Mouse (Mus musculus) cortical plate, adult 2 months (tissue): ENCODE measurements at regions not wholly inside any gene's neighbourhood (a gene's known extent, or its start where the extent isn't known, plus 50 kb on each side); places are given as distances from the start of the nearest gene placed in this dataset.

Source experiments
- H3K27ac ChIP-seq: fragments of 200-500 bp; 2 replicates; pipeline ENCODE4 v1.5.1; 2012; ENCODE audit warnings: low read length, control low read depth, inconsistent platforms; ENCODE audit not compliant: insufficient read depth
- H3K4me1 ChIP-seq: fragments of 200-500 bp; 2 replicates; pipeline ENCODE4 v1.6.1; 2011; ENCODE audit warnings: low read length; ENCODE audit not compliant: control insufficient read depth, insufficient read depth
- H3K4me3 ChIP-seq: fragments of 200-500 bp; 2 replicates; pipeline ENCODE4 v1.5.1; 2011; ENCODE audit warnings: mild to moderate bottlenecking, low read length, control low read depth; ENCODE audit not compliant: insufficient read depth
- CTCF ChIP-seq: fragments of 200-500 bp; IDR thresholded peaks from 2 replicates; pipeline ENCODE4 v1.5.1; 2011; ENCODE audit warnings: mild to moderate bottlenecking, control low read depth, low read length; ENCODE audit not compliant: insufficient read depth; ENCODE audit errors: extremely low read depth
- POLR2A ChIP-seq: fragments of 200-500 bp; IDR thresholded peaks from 2 replicates; pipeline ENCODE4 v1.6.1; 2011; ENCODE audit warnings: mild to moderate bottlenecking, low read length, control low read depth; ENCODE audit not compliant: insufficient read depth; ENCODE audit errors: extremely low read depth

DNA sequence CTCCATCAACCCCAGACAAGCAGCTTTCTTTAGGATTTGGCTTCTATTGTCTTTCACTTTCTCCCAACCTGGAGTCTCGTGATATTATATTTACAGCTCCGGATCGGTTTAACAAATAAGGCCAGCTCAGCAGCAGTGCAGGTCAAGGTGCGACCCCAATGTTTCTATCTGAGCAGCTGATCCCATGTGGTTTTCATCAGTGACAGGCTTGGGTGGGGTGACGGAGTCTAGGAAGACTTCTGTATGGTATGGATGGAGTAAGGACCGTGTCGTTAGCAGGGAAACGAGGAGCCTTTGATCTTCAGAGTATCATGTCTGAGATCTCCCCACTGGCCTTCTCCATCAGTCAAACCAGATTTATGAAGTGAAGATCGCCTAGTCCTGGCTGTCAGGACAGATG lies 217.4 kb upstream of the Runx1 start:
- Histone ChIP-seq H3K4me3 (no peak overlapping the region), H3K4me1 (no peaks in the 10 kb centered on the region), H3K27ac (no peak overlapping the region)
- TF ChIP-seq CTCF (no peak), POLR2A (no peak)

GRCm38 (mm10) chr16:93042941-93043340 lies 217.0 kb upstream of the Runx1 start:
- Histone ChIP-seq H3K27ac (no peak overlapping the region), H3K4me1 (no peaks in the 10 kb centered on the region), H3K4me3 (no peak overlapping the region)
- no peak for TF ChIP-seq CTCF
- TF ChIP-seq POLR2A = no peak

DNA sequence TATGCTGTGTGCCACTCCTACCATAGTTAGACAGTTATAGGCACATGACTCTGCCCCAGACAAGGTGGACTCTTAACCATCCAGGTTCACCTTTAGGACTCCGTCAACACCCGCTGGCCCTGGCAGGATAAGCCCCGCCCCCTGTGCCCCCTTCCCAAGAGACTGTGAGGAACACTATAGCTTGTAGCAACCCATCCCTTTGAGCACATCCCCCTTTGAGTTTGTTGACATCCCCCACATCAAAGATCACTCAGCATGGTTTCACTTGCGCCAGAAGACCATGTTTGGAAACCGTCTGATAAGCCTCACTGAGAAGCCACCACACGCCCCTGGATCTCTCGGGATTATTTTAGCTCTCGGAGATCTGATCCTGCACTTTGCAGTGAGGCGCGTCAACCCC lies 216.5 kb upstream of the Runx1 start:
- TF ChIP-seq CTCF = no peak
- TF ChIP-seq POLR2A = no peak
- no peaks in the 10 kb centered on the region for H3K4me1 ChIP-seq
- H3K27ac ChIP-seq = no peak overlapping the region
- H3K4me3 ChIP-seq = no peak overlapping the region

GRCm38 (mm10) chr16:93041887-93042286 lies 215.9 kb upstream of the Runx1 start:
- Histone ChIP-seq H3K27ac (no peak overlapping the region), H3K4me3 (no peak overlapping the region), H3K4me1 (no peaks in the 10 kb centered on the region)
- TF ChIP-seq CTCF (no peak), POLR2A (no peak)

DNA sequence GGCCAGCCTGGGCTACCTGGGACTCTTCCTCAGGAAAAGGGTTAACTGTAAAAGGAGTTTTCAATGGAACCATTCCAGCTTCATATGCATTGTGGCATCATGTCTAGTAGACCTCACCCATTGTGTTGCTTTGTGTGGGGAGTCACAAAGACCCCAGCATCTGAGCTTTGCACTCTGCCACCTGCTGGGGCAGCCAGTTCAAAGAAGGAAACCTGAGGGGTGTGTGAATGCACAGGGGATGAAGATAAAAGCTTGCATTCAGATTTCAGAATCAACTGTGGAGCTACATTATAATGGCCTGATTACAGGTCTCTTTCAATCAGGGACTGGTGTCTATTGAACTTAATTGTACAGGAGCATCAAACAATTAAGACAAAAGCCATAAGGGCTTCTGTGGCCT lies 215.4 kb upstream of the Runx1 start:
- Histone ChIP-seq H3K27ac (no peak overlapping the region), H3K4me1 (no peaks in the 10 kb centered on the region), H3K4me3 (no peak overlapping the region)
- TF ChIP-seq CTCF = no peak
- no peak for TF ChIP-seq POLR2A

- Histone ChIP-seq H3K4me3 (no peak overlapping the region), H3K27ac (no peak overlapping the region), H3K4me1 (no peaks in the 10 kb centered on the region; the same call in 1 of the 2 replicates)
- TF ChIP-seq CTCF (no peak), POLR2A (no peak)
These were observed 209.7 kb upstream of the Runx1 start for GRCm38 (mm10) chr16:93035626-93036025.

GRCm38 (mm10) chr16:93033943-93034342 lies 208.0 kb upstream of the Runx1 start:
- H3K27ac ChIP-seq = 0 out of 2 replicates have a peak overlapping the region, but pooled peaks have one; percentile 29
- H3K4me1 ChIP-seq = no peaks in the 10 kb centered on the region; the same call in 1 of the 2 replicates
- H3K4me3 ChIP-seq = no peak overlapping the region
- TF ChIP-seq POLR2A (no peak), CTCF (no peak)

- Histone ChIP-seq H3K4me1 (no peaks in the 10 kb centered on the region; the same call in 1 of the 2 replicates), H3K27ac (peak overlapping the region; percentile 8; the same call in 1 of the 2 replicates), H3K4me3 (no peak overlapping the region)
- TF ChIP-seq CTCF = no peak
- TF ChIP-seq POLR2A = no peak
These were observed 205.7 kb upstream of the Runx1 start for GRCm38 (mm10) chr16:93031624-93032023.

GRCm38 (mm10) chr16:93028640-93029039 lies 202.7 kb upstream of the Runx1 start:
- TF ChIP-seq CTCF (no peak), POLR2A (no peak)
- H3K4me1 ChIP-seq = no peaks in the 10 kb centered on the region; the same call in 1 of the 2 replicates

DNA sequence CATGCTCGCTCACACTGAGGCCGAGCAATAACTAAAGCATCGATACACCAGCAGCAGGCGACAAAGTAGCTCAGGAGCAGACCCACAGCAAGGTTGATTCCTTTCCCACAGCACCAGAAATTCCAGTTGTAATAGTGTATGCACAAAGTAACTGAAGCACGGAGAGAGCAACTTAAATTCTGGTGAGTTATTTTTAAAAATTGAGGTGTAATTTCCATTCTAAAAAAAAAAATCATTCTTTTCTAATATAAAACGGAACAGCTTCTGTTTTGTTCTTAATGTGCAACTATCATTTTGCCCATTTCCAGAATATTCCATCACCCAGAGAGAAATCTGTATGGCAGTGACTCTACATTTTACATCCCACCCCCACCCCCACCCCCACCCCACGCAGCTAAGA lies 202.1 kb upstream of the Runx1 start:
- no peak overlapping the region for H3K27ac ChIP-seq
- H3K4me1 ChIP-seq = no peaks in the 10 kb centered on the region; the same call in 1 of the 2 replicates
- TF ChIP-seq CTCF (no peak), POLR2A (no peak)
- no peak overlapping the region for H3K4me3 ChIP-seq

More at GRCm38 (mm10) chr16:93028640-93029039, 202.7 kb upstream of the Runx1 start:
- no peak overlapping the region for H3K4me3 ChIP-seq
- no peak overlapping the region for H3K27ac ChIP-seq

DNA sequence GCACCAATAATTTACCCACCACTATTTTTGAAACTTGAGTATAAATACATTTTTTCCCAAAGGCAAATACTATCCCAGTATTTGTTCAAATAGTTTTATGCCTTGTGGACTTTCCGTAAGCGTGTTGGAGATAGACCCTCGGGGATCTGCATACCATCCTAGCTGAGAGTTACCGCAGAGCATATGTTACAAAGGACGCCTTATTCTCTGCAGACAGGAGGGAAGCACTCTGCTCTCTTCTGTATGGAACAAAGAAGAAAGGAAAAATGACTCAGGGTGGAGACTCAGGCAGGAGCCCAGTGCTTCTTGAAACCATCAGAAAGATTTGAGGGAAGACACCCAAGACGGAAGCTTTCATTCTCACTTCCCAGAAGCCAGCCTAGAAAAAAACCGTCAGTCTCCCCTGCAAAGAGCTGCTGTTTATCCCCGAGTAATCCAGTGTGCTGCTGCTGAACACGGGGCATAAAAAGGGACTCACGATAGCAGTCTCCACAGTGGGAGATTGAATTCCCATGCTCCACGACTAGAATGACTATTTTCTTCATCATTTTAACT lies 200.2 kb upstream of the Runx1 start:
- Histone ChIP-seq H3K4me1 (no peaks in the 10 kb centered on the region), H3K27ac (no peak overlapping the region), H3K4me3 (no peak overlapping the region)
- TF ChIP-seq CTCF (no peak), POLR2A (no peak)
